Mouse (Mus musculus): ENCODE results near the gene Hoxd8.

DNA sequence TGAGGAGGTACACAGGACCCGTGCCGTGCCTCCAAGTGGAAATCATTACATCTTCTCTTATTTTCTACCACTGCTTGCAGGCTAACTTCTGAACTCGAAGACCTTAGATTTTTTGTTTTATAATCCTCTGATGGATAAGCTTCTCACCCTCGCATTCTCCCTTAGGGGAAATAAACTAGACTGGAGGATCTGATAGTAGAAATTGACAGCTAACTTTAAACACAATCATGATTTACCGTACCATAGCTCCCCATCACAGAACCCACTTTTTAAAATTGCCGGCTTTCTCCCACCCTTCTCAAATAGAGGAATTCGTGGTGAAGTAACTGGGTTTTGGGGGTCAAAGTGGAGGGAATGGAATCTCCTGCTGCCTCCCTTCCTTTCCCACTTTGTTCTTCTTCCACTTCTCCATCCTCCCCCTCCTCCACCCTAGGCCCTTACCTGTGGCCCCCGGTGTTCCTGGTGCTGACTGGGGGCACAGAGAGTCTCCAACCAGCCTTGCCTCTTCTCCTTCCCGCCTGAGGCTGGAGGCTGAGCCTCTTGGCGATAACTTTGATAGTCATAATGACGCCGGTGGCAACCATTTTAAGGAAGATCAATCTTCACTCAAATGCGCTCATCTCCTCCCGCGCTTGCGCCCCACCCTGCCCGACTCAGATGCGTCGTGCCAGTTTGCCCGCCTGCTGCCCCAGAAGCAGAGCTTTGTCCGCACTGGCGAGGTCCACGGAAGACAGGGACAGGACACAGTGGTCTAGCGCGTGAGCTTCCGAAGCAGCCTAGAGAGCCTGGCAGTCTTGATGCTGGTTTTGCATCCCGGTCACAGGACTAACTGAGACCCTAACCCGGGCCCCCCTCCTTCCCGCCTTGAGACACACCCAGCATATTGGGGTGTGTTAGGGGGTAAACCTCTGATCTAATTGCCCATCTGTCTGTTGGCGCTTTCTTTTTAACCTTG lies 43.7 kb upstream of the Hoxd8 start:
- TF ChIP-seq CTCF (IDR thresholded peaks at IDR 0.05; ENCODE audit: low read depth, low read length), result no peak
- no peak for TF ChIP-seq POLR2A (IDR thresholded peaks at IDR 0.05; ENCODE audit: extremely low read depth, insufficient read depth, low read length)

Measured in liver, adult 2 months (tissue).